Mouse (Mus musculus) cerebellum, postnatal 14 days (tissue): ENCODE measurements around the gene Dmrta2.
A peak's percentile ranks its signal among the peaks of the same experiment; 100 is the strongest.

Source experiments
- DNase-seq, 2 experiments: peaks; one replicate each; pipeline ENCODE4 v3.0.0; 2021; ENCODE audit warnings: mixed read lengths in 2 of 2

The Dmrta2 gene

GRCm38 (mm10) chr4:109977148-109978067, at the start of gene Dmrta2:
Gene Dmrta2 (plus strand): TSS chr4:109978053.
- DNase-seq: peak in 1 of 2 experiments; percentile 38

GRCm38 (mm10) chr4:109929058-109929457, 48.8 kb upstream of the Dmrta2 start:
- DNase-seq: no peak

GRCm38 (mm10) chr4:109930445-109930844, 47.4 kb upstream of the Dmrta2 start:
- DNase-seq: peak in 1 of 2 experiments; percentile 5

- DNase-seq: no peak
Observed at GRCm38 (mm10) chr4:109930935-109931334, 46.9 kb upstream of the Dmrta2 start.

GRCm38 (mm10) chr4:109936557-109936956, 41.3 kb upstream of the Dmrta2 start:
- no peak for DNase-seq

- DNase-seq: no peak
Observed at GRCm38 (mm10) chr4:109939291-109939690, 38.6 kb upstream of the Dmrta2 start.

GRCm38 (mm10) chr4:109945554-109945953, 32.3 kb upstream of the Dmrta2 start:
- DNase-seq: no peak

- no peak for DNase-seq
Observed at GRCm38 (mm10) chr4:109949307-109949706, 28.5 kb upstream of the Dmrta2 start.

GRCm38 (mm10) chr4:109953509-109953908, 24.3 kb upstream of the Dmrta2 start:
- DNase-seq: no peak

GRCm38 (mm10) chr4:109960201-109960935, 17.5 kb upstream of the Dmrta2 start:
- DNase-seq: no peak

GRCm38 (mm10) chr4:109963570-109964279, 14.1 kb upstream of the Dmrta2 start:
- no peak for DNase-seq

GRCm38 (mm10) chr4:109969561-109969960, 8.3 kb upstream of the Dmrta2 start:
- DNase-seq: no peak

- no peak for DNase-seq
Observed at GRCm38 (mm10) chr4:109973991-109974654, 3.7 kb upstream of the Dmrta2 start.

GRCm38 (mm10) chr4:109974655-109975380, 3.0 kb upstream of the Dmrta2 start:
- peak in 1 of 2 experiments; percentile 24 for DNase-seq

GRCm38 (mm10) chr4:109975381-109976240, 2.2 kb upstream of the Dmrta2 start:
- no peak for DNase-seq

GRCm38 (mm10) chr4:109976273-109977147, 1.3 kb upstream of the Dmrta2 start:
- peak in 1 of 2 experiments; percentile 25 for DNase-seq

- DNase-seq: no peak
Observed at GRCm38 (mm10) chr4:109978068-109978857, 410 bp downstream of the Dmrta2 start.

GRCm38 (mm10) chr4:109978858-109979340, 1.0 kb downstream of the Dmrta2 start:
- DNase-seq: no peak
